Mouse (Mus musculus) G1E (cell line): ENCODE data around the gene Fosl1. TPM values are rescaled to one million over a fixed set of nuclear protein-coding genes. Genes with fewer than 3 reads are reported as not detected.

ENCODE experiments used
- ATAC-seq: 2 replicates; pipeline ENCODE4 v1.8.0; 2016; ENCODE audit warnings: mild to moderate bottlenecking; ENCODE audit not compliant: insufficient number of reproducible peaks, poor library complexity, low FRiP score, severe bottlenecking; ENCODE audit errors: extremely low read depth
- DNase-seq: peaks from one replicate; pipeline ENCODE4 v3.0.0; 2012; ENCODE audit warnings: low spot score
- H3K27me3 ChIP-seq: 2 replicates; pipeline ENCODE4 v1.6.1; 2012; ENCODE audit warnings: mild to moderate bottlenecking, low read length, inconsistent platforms; ENCODE audit not compliant: insufficient read depth
- H3K36me3 ChIP-seq: replicated peaks from 2 replicates; pipeline ENCODE3; 2012; ENCODE audit warnings: mild to moderate bottlenecking, inconsistent platforms
- H3K4me1 ChIP-seq: 2 replicates; pipeline ENCODE4 v1.6.1; 2012; ENCODE audit warnings: low read depth, low read length, inconsistent platforms, mixed read lengths; ENCODE audit not compliant: insufficient read depth
- H3K4me3 ChIP-seq: 2 replicates; pipeline ENCODE4 v1.5.1; 2012; ENCODE audit warnings: low read depth, mild to moderate bottlenecking, inconsistent platforms, low read length, moderate library complexity, mixed read lengths
- H3K9me3 ChIP-seq: replicated peaks from 2 replicates; pipeline ENCODE4 v1.6.1; 2012; ENCODE audit warnings: inconsistent platforms
- CTCF ChIP-seq: IDR thresholded peaks from 2 replicates; pipeline ENCODE4 v1.5.1; 2012; ENCODE audit warnings: low read depth, low read length, inconsistent platforms, mixed read lengths
- GATA1 ChIP-seq: IDR thresholded peaks from 2 replicates; pipeline ENCODE4 v1.6.1; 2012; ENCODE audit warnings: borderline replicate concordance, low read length, inconsistent platforms, mixed read lengths
- GATA2 ChIP-seq: IDR thresholded peaks from 2 replicates; pipeline ENCODE4 v1.6.1; 2012; ENCODE audit warnings: low read depth, low read length, inconsistent platforms, borderline replicate concordance
- POLR2AphosphoS5 ChIP-seq: IDR thresholded peaks from 2 replicates; pipeline ENCODE4 v1.6.1; 2012; ENCODE audit warnings: low read depth, low read length, inconsistent platforms; ENCODE audit not compliant: insufficient replicate concordance
- TAL1 ChIP-seq: conservative IDR thresholded peaks from 2 replicates; pipeline ENCODE4 v1.6.1; 2012; ENCODE audit warnings: low read depth, low read length, inconsistent platforms, mixed read lengths
- polyA plus RNA-seq: library from polyadenylated mRNA; stranded (reverse); fragments of >175 nt; gene quantifications from 2 replicates; pipeline ENCODE4 v1.2.3, GENCODE M21; 2012
- total RNA-seq, 2 experiments: library from RNA; stranded (forward) in 1 of 2; stranded (reverse) in 1 of 2; fragments of 200-1000 nt in 1 of 2; fragments of >200 nt in 1 of 2; fragmentation: Nextera tagmentation in 1 of 2; gene quantifications; 2 replicates each; pipeline ENCODE4 v1.2.3; 2014 to 2017

The Fosl1 gene
- total and polyA plus RNA-seq, 3 experiments: 0.90 to 3.4 (median 1.9) TPM

DNA sequence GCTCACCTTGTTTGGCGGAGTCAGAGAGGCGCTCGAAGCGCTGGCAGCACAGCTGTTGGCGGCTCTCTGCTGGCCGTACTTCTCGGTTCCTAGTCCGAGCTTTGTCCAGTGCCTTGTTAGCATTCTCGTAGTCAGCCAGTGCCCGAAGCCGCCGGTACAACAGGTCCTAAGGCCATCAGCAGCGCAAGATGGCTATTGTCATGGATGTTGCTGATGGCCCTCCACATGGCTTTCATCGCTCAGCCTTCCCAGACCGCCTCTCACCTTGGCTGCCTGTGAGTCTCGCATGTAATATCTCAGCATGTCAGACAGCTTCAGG is 48.7 kb downstream of the Fosl1 start:
- ATAC-seq (no peak), DNase-seq (no peak)
- H3K27me3 ChIP-seq: no peaks in the 10 kb centered on the region
- H3K4me1 ChIP-seq: peaks cover 38% of the 10 kb centered on the region
- H3K36me3 ChIP-seq: peaks cover 76% of the 10 kb centered on the region
- H3K9me3 ChIP-seq: no peaks in the 10 kb centered on the region
- TF ChIP-seq GATA1: no peak
- peak overlapping the region; percentile 13; the same call in 1 of the 2 replicates for H3K4me3 ChIP-seq

DNA sequence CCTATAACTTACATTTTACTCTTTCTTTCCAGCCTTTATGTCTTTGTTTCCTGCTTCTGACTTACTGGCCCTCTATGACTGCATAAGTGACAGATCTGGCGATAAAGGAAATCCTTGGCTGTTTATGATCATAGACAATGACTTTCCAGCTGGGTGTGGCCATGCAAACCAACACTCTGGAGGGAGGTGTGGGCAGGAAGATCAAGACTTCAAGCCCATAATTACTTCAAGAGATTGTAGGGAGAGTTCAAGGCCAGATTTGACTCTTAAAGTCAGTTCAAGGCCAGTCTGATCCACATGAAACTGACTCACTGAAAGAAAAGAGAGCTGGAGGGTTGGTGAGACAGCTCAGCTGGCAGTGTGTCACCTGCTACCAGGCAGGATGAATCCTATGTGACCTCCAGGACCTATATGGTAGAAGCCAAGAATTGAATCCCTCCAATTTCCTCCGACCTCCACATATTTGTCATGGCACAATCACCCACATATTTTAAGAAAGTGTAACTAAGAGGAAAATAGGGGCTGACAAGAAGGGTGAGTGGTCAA is 53.1 kb downstream of the Fosl1 start:
- no peak for TF ChIP-seq POLR2AphosphoS5
- no peak for TF ChIP-seq TAL1
- H3K36me3 ChIP-seq: peaks cover 63% of the 10 kb centered on the region
- ATAC-seq: no peak

DNA sequence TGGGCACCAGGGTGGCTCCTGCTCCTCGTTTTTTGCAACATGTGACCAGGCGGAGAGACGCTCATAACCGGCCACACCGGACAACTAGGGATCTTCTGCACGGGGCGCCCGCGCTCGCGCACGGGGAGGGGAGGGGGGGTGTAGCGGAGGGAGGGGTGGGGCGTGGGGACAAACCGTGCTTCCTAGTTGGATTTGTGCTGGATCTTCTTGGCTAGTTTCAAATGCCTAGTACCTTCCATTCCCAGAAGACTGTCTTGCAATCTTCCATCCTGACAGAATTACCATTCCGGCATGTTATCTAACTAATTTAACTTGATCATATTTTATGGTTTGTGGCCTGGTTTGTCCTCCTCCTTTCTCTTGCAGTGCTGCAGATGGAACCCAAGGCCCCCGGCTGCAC is 56.3 kb downstream of the Fosl1 start, which contains the start of gene 1700020D05Rik:
TSS of gene 1700020D05Rik (minus strand) at position 101 of the 400 bp plus-strand sequence.
- H3K4me3 ChIP-seq: no peak within 1 kb of the TSS
- no peak for ATAC-seq
- H3K27me3 ChIP-seq: no peaks in the 10 kb centered on the region
- TF ChIP-seq CTCF: no peak
- no peak for TF ChIP-seq POLR2AphosphoS5
- TF ChIP-seq GATA1: no peak
- TF ChIP-seq GATA2: no peak
- no peak for TF ChIP-seq TAL1
- H3K9me3 ChIP-seq: no peaks in the 10 kb centered on the region
- H3K4me1 ChIP-seq: no peaks in the 10 kb centered on the region
- no peak for DNase-seq
- H3K36me3 ChIP-seq: peaks cover 33% of the 10 kb centered on the region

More for the DNA sequence above, 53.1 kb downstream of the Fosl1 start:
- peaks cover 16% of the 10 kb centered on the region for H3K4me1 ChIP-seq
- no peak for DNase-seq
- H3K4me3 ChIP-seq: no peak overlapping the region
- H3K9me3 ChIP-seq: no peaks in the 10 kb centered on the region
- no peaks in the 10 kb centered on the region for H3K27me3 ChIP-seq

Other genes with a start within 250 kb of the Fosl1 start
Only the 20 nearest of the 27 such genes appear.
- gene Sf3b2, start 152.1 kb upstream of the Fosl1 start, total RNA-seq (2014; fragmentation: Nextera tagmentation): 161 and 175 TPM in 2 replicates
- gene Sf3b2, start 152.1 kb upstream of the Fosl1 start, total RNA-seq (2017): 233 and 253 TPM in 2 replicates
- gene Sf3b2, start 152.1 kb upstream of the Fosl1 start, polyA plus RNA-seq: 273 and 421 TPM in 2 replicates
- not detected in 2 replicates for gene Gal3st3, start 149.2 kb upstream of the Fosl1 start, total RNA-seq (2014; fragmentation: Nextera tagmentation)
- gene Gal3st3, start 149.2 kb upstream of the Fosl1 start, total RNA-seq (2017): 0.16 TPM in 1 of 2 replicates, not detected in the other
- gene Gal3st3, start 149.2 kb upstream of the Fosl1 start, polyA plus RNA-seq: not detected in 2 replicates
- gene Catsper1, start 111.8 kb upstream of the Fosl1 start, total RNA-seq (2014; fragmentation: Nextera tagmentation): not detected in 2 replicates
- gene Catsper1, start 111.8 kb upstream of the Fosl1 start, total RNA-seq (2017): not detected in 2 replicates
- not detected in 2 replicates for gene Catsper1, start 111.8 kb upstream of the Fosl1 start, polyA plus RNA-seq
- not detected in 2 replicates for gene Cst6, start 98.0 kb upstream of the Fosl1 start, total RNA-seq (2014; fragmentation: Nextera tagmentation)
- 0.05 and 0.06 TPM in 2 replicates for gene Cst6, start 98.0 kb upstream of the Fosl1 start, total RNA-seq (2017)
- gene Cst6, start 98.0 kb upstream of the Fosl1 start, polyA plus RNA-seq: not detected in 2 replicates
- 38.5 and 40.9 TPM in 2 replicates for gene Eif1ad, start 80.8 kb upstream of the Fosl1 start, total RNA-seq (2014; fragmentation: Nextera tagmentation)
- gene Eif1ad, start 80.8 kb upstream of the Fosl1 start, total RNA-seq (2017): 55.0 and 58.4 TPM in 2 replicates
- 96.0 and 100 TPM in 2 replicates for gene Eif1ad, start 80.8 kb upstream of the Fosl1 start, polyA plus RNA-seq
- 329 and 422 TPM in 2 replicates for gene Banf1, start 80.4 kb upstream of the Fosl1 start, total RNA-seq (2014; fragmentation: Nextera tagmentation)
- gene Banf1, start 80.4 kb upstream of the Fosl1 start, total RNA-seq (2017): 35.1 and 42.1 TPM in 2 replicates
- gene Banf1, start 80.4 kb upstream of the Fosl1 start, polyA plus RNA-seq: 210 and 227 TPM in 2 replicates
- gene Sart1, start 58.8 kb upstream of the Fosl1 start, total RNA-seq (2014; fragmentation: Nextera tagmentation): 39.6 and 40.5 TPM in 2 replicates
- gene Sart1, start 58.8 kb upstream of the Fosl1 start, total RNA-seq (2017): 68.7 and 75.5 TPM in 2 replicates
- 183 and 195 TPM in 2 replicates for gene Sart1, start 58.8 kb upstream of the Fosl1 start, polyA plus RNA-seq
- gene Tsga10ip, start 45.0 kb upstream of the Fosl1 start, total RNA-seq (2014; fragmentation: Nextera tagmentation): 1.3 TPM in 1 of 2 replicates, not detected in the other
- 0.11 TPM in 1 of 2 replicates, not detected in the other for gene Tsga10ip, start 45.0 kb upstream of the Fosl1 start, total RNA-seq (2017)
- 0.74 and 1.5 TPM in 2 replicates for gene Tsga10ip, start 45.0 kb upstream of the Fosl1 start, polyA plus RNA-seq
- gene Drap1, start 22.6 kb upstream of the Fosl1 start, total RNA-seq (2014; fragmentation: Nextera tagmentation): 44.6 and 46.0 TPM in 2 replicates
- 81.5 and 87.0 TPM in 2 replicates for gene Drap1, start 22.6 kb upstream of the Fosl1 start, total RNA-seq (2017)
- gene Drap1, start 22.6 kb upstream of the Fosl1 start, polyA plus RNA-seq: 305 and 329 TPM in 2 replicates
- gene AI837181, start 22.4 kb upstream of the Fosl1 start, total RNA-seq (2014; fragmentation: Nextera tagmentation): 29.8 and 30.5 TPM in 2 replicates
- gene AI837181, start 22.4 kb upstream of the Fosl1 start, total RNA-seq (2017): 10.2 and 10.5 TPM in 2 replicates
- gene AI837181, start 22.4 kb upstream of the Fosl1 start, polyA plus RNA-seq: 59.5 and 68.5 TPM in 2 replicates
- gene Ccdc85b, start 10.3 kb downstream of the Fosl1 start, total RNA-seq (2014; fragmentation: Nextera tagmentation): 1.9 and 3.3 TPM in 2 replicates
- 3.0 and 4.1 TPM in 2 replicates for gene Ccdc85b, start 10.3 kb downstream of the Fosl1 start, total RNA-seq (2017)
- gene Ccdc85b, start 10.3 kb downstream of the Fosl1 start, polyA plus RNA-seq: 13.1 and 16.9 TPM in 2 replicates
- gene Fibp, start 13.1 kb downstream of the Fosl1 start, total RNA-seq (2014; fragmentation: Nextera tagmentation): 50.8 and 53.9 TPM in 2 replicates
- 71.8 and 104 TPM in 2 replicates for gene Fibp, start 13.1 kb downstream of the Fosl1 start, total RNA-seq (2017)
- 42.8 and 162 TPM in 2 replicates for gene Fibp, start 13.1 kb downstream of the Fosl1 start, polyA plus RNA-seq
- not detected in 2 replicates for gene Ctsw, start 21.0 kb downstream of the Fosl1 start, total RNA-seq (2014; fragmentation: Nextera tagmentation)
- not detected in 2 replicates for gene Ctsw, start 21.0 kb downstream of the Fosl1 start, total RNA-seq (2017)
- gene Ctsw, start 21.0 kb downstream of the Fosl1 start, polyA plus RNA-seq: not detected in 2 replicates
- 4.1 and 6.7 TPM in 2 replicates for gene Efemp2, start 26.4 kb downstream of the Fosl1 start, total RNA-seq (2014; fragmentation: Nextera tagmentation)
- gene Efemp2, start 26.4 kb downstream of the Fosl1 start, total RNA-seq (2017): 4.6 and 6.6 TPM in 2 replicates
- 3.0 and 3.1 TPM in 2 replicates for gene Efemp2, start 26.4 kb downstream of the Fosl1 start, polyA plus RNA-seq
- 16.8 and 38.0 TPM in 2 replicates for gene Mus81, start 40.9 kb downstream of the Fosl1 start, total RNA-seq (2014; fragmentation: Nextera tagmentation)
- 16.0 and 22.9 TPM in 2 replicates for gene Mus81, start 40.9 kb downstream of the Fosl1 start, total RNA-seq (2017)
- 17.1 and 19.5 TPM in 2 replicates for gene Mus81, start 40.9 kb downstream of the Fosl1 start, polyA plus RNA-seq
- gene Cfl1, start 42.9 kb downstream of the Fosl1 start, total RNA-seq (2014; fragmentation: Nextera tagmentation): 1,228 and 1,288 TPM in 2 replicates
- gene Cfl1, start 42.9 kb downstream of the Fosl1 start, total RNA-seq (2017): 1,086 and 1,192 TPM in 2 replicates
- 853 and 1,308 TPM in 2 replicates for gene Cfl1, start 42.9 kb downstream of the Fosl1 start, polyA plus RNA-seq
- 0.73 and 4.0 TPM in 2 replicates for gene 1700020D05Rik, start 56.2 kb downstream of the Fosl1 start, total RNA-seq (2014; fragmentation: Nextera tagmentation)
- gene 1700020D05Rik, start 56.2 kb downstream of the Fosl1 start, total RNA-seq (2017): 2.1 and 2.7 TPM in 2 replicates
- gene 1700020D05Rik, start 56.2 kb downstream of the Fosl1 start, polyA plus RNA-seq: 0.12 and 0.36 TPM in 2 replicates
- gene Snx32, start 63.0 kb downstream of the Fosl1 start, total RNA-seq (2014; fragmentation: Nextera tagmentation): 9.8 and 12.6 TPM in 2 replicates
- gene Snx32, start 63.0 kb downstream of the Fosl1 start, total RNA-seq (2017): 12.0 and 13.3 TPM in 2 replicates
- 1.6 and 2.0 TPM in 2 replicates for gene Snx32, start 63.0 kb downstream of the Fosl1 start, polyA plus RNA-seq
- gene Ovol1, start 113.1 kb downstream of the Fosl1 start, total RNA-seq (2014; fragmentation: Nextera tagmentation): not detected in 2 replicates
- gene Ovol1, start 113.1 kb downstream of the Fosl1 start, total RNA-seq (2017): 0.05 and 0.06 TPM in 2 replicates
- gene Ovol1, start 113.1 kb downstream of the Fosl1 start, polyA plus RNA-seq: not detected in 2 replicates
- gene Ap5b1, start 120.5 kb downstream of the Fosl1 start, total RNA-seq (2014; fragmentation: Nextera tagmentation): 8.5 and 11.0 TPM in 2 replicates
- 5.5 and 6.5 TPM in 2 replicates for gene Ap5b1, start 120.5 kb downstream of the Fosl1 start, total RNA-seq (2017)
- gene Ap5b1, start 120.5 kb downstream of the Fosl1 start, polyA plus RNA-seq: 15.5 and 16.4 TPM in 2 replicates